Mouse (Mus musculus) neural tube, embryonic 14.5 days (tissue): ENCODE results near the gene Disp1. TPM values are rescaled to one million over a fixed set of nuclear protein-coding genes. Genes with fewer than 3 reads are reported as not detected.

ENCODE experiments used
- ATAC-seq: fragments of 200-750 bp; cut with Nextera tagmentation; 2 replicates; pipeline ENCODE4 v1.8.0; 2017; ENCODE audit warnings: low read depth, mild to moderate bottlenecking, moderate TSS enrichment, moderate library complexity
- H3K27ac ChIP-seq: fragments of 300-500 bp; sonication (generic); 2 replicates; pipeline ENCODE4 v1.5.1; 2014; ENCODE audit warnings: low read depth, mild to moderate bottlenecking, control low read depth, low read length, moderate library complexity, mixed read lengths
- H3K27me3 ChIP-seq: fragments of 300-500 bp; sonication (generic); 2 replicates; pipeline ENCODE4 v1.6.1; 2014; ENCODE audit warnings: low read length; ENCODE audit not compliant: control insufficient read depth, insufficient read depth
- H3K36me3 ChIP-seq: fragments of 300-500 bp; sonication (generic); 2 replicates; pipeline ENCODE4 v1.6.1; 2014; ENCODE audit warnings: low read length, mixed read lengths; ENCODE audit not compliant: control insufficient read depth, insufficient read depth
- H3K4me1 ChIP-seq: fragments of 300-500 bp; sonication (generic); 2 replicates; pipeline ENCODE4 v1.6.1; 2014; ENCODE audit warnings: low read length; ENCODE audit not compliant: control insufficient read depth, insufficient read depth
- H3K4me2 ChIP-seq: fragments of 300-500 bp; sonication (generic); 2 replicates; pipeline ENCODE4 v1.6.1; 2014; ENCODE audit warnings: mild to moderate bottlenecking, low read depth, low read length, control low read depth
- H3K4me3 ChIP-seq: fragments of 300-500 bp; sonication (generic); 2 replicates; pipeline ENCODE4 v1.5.1; 2014; ENCODE audit warnings: low read depth, low read length, control low read depth, mixed read lengths
- H3K9ac ChIP-seq: fragments of 300-500 bp; sonication (generic); replicated peaks from 2 replicates; pipeline ENCODE4 v1.6.1; 2014; ENCODE audit warnings: low read depth, mild to moderate bottlenecking, control low read depth, low read length, mixed read lengths
- H3K9me3 ChIP-seq: fragments of 300-500 bp; sonication (generic); 2 replicates; pipeline ENCODE4 v1.6.1; 2016; ENCODE audit warnings: low read length; ENCODE audit not compliant: control insufficient read depth
- WGBS: fragments of 180-500 bp; shearing (Covaris S2); extraction: QIAGEN DNeasy Blood & Tissue Kit; methylation state at CpG from one replicate; pipeline ENCODE4 v1.1.7; 2014; 5-methylcytosine and 5-hydroxymethylcytosine counted together
- microRNA-seq: library from miRNA; unstranded; fragments of <30 nt; microRNA quantifications from one replicate; pipeline ENCODE4, GENCODE M21; 2016
- polyA plus RNA-seq: library from polyadenylated mRNA; unstranded; fragments of >200 nt; fragmentation: Nextera tagmentation; extraction: Ambion mirVana; gene quantifications from 2 replicates; pipeline ENCODE4 v1.2.1, GENCODE M21; 2014

Disp1 gene
- polyA plus RNA-seq, 1 experiment from 2014 or later: 9.7 TPM

GRCm38 (mm10) chr1:183043161-183043812 lies 178.0 kb downstream of the Disp1 start:
- no peak for ATAC-seq
- Histone ChIP-seq H3K36me3 (no peaks in the 10 kb centered on the region), H3K4me2 (no peak overlapping the region), H3K4me3 (no peak overlapping the region), H3K9me3 (no peaks in the 10 kb centered on the region), H3K9ac (no peak overlapping the region), H3K4me1 (peaks cover 13% of the 10 kb centered on the region), H3K27me3 (no peaks in the 10 kb centered on the region), H3K27ac (no peak overlapping the region)
- 84% methylated on average over 13 of the region's 13 CpGs for WGBS

GRCm38 (mm10) chr1:183041703-183042102 lies 179.6 kb downstream of the Disp1 start:
- Histone ChIP-seq H3K4me3 (no peak overlapping the region), H3K36me3 (no peaks in the 10 kb centered on the region), H3K9me3 (no peaks in the 10 kb centered on the region), H3K4me1 (peaks cover under 1% of the 10 kb centered on the region), H3K27ac (no peak overlapping the region), H3K9ac (no peak overlapping the region), H3K27me3 (no peaks in the 10 kb centered on the region), H3K4me2 (no peak overlapping the region)
- 86% methylated on average over 6 of the region's 7 CpGs for WGBS
- ATAC-seq: no peak

GRCm38 (mm10) chr1:183040847-183041382 lies 180.4 kb downstream of the Disp1 start:
- WGBS: 75% methylated on average over 11 of the region's 11 CpGs
- Histone ChIP-seq H3K4me2 (no peak overlapping the region), H3K9ac (no peak overlapping the region), H3K4me1 (no peaks in the 10 kb centered on the region), H3K27ac (no peak overlapping the region), H3K9me3 (no peaks in the 10 kb centered on the region), H3K27me3 (no peaks in the 10 kb centered on the region), H3K4me3 (no peak overlapping the region), H3K36me3 (no peaks in the 10 kb centered on the region)
- ATAC-seq: no peak

GRCm38 (mm10) chr1:183039881-183040708 lies 181.2 kb downstream of the Disp1 start:
- H3K4me2 ChIP-seq: no peak overlapping the region
- no peak for ATAC-seq
- H3K27me3 ChIP-seq: no peaks in the 10 kb centered on the region
- H3K9me3 ChIP-seq: no peaks in the 10 kb centered on the region
- H3K27ac ChIP-seq: no peak overlapping the region
- H3K4me3 ChIP-seq: no peak overlapping the region
- no peaks in the 10 kb centered on the region for H3K36me3 ChIP-seq
- WGBS: 54% methylated on average over 6 of the region's 6 CpGs
- no peaks in the 10 kb centered on the region for H3K4me1 ChIP-seq
- H3K9ac ChIP-seq: no peak overlapping the region

GRCm38 (mm10) chr1:183039404-183039803 lies 181.9 kb downstream of the Disp1 start:
- ATAC-seq: no peak
- no peak overlapping the region for H3K27ac ChIP-seq
- no peak overlapping the region for H3K4me2 ChIP-seq
- WGBS: 86% methylated on average over 7 of the region's 7 CpGs
- no peak overlapping the region for H3K9ac ChIP-seq
- no peak overlapping the region for H3K4me3 ChIP-seq
- no peaks in the 10 kb centered on the region for H3K27me3 ChIP-seq
- no peaks in the 10 kb centered on the region for H3K9me3 ChIP-seq
- H3K36me3 ChIP-seq: no peaks in the 10 kb centered on the region
- no peaks in the 10 kb centered on the region for H3K4me1 ChIP-seq

Small RNAs within 50 kb of the gene (microRNA-seq; reads per million reads assigned to microRNA genes)
- gene Gm24975: not detected

Other genes starting within 250 kb of the Disp1 start
- 29.0 and 29.2 TPM in 2 replicates for gene Aida, start 75.1 kb upstream of the Disp1 start, polyA plus RNA-seq
- gene Brox, start 75.7 kb upstream of the Disp1 start, polyA plus RNA-seq: 122 and 135 TPM in 2 replicates
- 112 and 134 TPM in 2 replicates for gene Mia3, start 148.0 kb upstream of the Disp1 start, polyA plus RNA-seq
- gene Taf1a, start 167.5 kb upstream of the Disp1 start, polyA plus RNA-seq: 16.1 and 17.2 TPM in 2 replicates
- gene Hhipl2, start 196.7 kb upstream of the Disp1 start, polyA plus RNA-seq: 0.12 and 0.36 TPM in 2 replicates